Mouse (Mus musculus): Measurements from ENCODE around the gene Ankrd2.

Ankrd2 gene

GRCm38 (mm10) chr19:42016251-42016650, 19.5 kb upstream of the Ankrd2 start:
- no peak for DNase-seq

DNA sequence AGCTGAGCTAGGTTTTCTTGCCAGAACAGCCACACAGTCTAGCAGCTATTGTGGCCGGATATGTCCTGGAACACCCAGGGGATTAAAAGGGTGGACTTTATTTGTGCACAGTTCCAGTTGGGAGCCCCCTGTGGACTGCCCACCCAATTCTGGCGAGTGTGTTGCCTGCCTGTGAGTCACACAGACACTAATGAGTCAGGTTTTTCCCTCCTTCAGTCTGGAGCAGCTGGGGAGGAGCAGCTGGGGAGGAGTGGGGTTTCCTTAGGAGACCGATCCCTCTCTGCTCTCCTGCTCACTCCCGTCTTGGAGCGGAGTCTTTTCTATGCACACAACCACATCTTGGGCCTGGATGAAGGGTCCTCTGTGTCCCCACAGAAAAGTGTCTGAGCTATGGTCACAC, 19.0 kb upstream of the Ankrd2 start:
- no peak for DNase-seq

DNA sequence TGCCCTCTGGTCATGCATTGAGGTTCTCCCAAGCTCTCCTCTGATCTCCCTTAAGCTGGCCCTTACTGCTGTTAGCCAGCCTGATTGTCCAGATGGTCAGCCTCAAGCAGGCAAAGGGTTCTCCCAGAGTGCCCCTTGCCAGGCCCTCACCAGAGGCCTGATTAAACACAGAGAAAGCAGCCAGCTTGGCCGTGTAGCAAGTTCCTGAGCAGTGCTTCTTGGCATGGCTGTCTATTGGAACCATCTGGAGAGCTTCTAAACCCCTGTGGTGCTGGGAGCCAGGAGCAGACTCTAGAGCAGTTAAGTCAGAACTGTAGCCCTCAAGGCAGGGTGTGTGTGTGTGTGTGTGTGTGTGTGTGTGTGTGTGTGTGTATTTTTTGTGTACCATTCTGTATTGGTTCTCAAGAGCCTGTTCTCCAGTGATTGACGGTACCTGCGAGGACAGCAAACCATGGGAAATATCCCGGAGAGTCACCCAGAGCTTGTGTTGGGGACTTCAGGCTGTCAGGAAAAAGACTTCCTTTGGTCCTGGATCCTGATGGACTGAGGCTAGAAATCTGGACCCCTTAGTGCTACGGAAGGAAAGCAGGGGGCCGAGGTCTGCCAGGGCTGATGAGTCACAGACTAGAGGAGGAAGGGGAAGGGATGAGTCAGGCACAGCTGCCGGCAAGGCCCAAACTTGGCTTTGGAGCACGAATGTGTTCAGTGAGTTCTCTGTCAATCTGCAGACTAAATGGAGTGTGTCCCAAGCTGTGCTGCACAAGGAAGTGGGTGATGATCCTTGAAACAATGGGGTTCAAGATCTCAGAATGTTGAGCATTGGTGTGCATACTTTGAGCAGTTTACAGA, 18.2 kb upstream of the Ankrd2 start:
- DNase-seq, result peak; percentile 58

DNA sequence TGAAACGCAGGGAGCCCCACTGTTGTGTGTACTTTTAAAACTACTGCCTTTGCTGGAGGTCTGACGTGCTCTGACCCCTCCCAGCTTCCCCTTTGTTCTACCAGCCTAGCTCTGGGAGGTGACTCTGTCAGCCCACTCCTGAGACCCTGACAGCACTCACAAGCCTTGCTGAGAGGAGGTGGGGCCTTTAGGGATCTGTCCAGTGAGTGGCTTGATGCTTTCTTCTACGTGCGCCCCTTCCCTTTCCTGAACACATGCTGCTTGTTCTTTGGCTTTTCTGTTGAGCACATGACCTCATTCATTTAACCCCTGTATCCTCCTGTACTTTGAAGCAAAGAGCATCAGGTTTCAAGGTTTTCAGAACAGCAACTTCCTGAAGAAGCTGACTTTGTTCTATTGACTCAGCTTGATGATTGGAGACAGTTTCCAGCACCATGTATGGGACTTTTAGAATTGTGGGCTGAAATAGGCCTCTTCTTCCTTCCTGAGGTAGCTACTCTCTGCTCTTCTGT, 16.7 kb upstream of the Ankrd2 start:
- no peak for DNase-seq

- DNase-seq, result no peak
Observed at GRCm38 (mm10) chr19:42021681-42022541, 13.9 kb upstream of the Ankrd2 start.

GRCm38 (mm10) chr19:42022542-42022848, 13.3 kb upstream of the Ankrd2 start:
- no peak for DNase-seq

DNA sequence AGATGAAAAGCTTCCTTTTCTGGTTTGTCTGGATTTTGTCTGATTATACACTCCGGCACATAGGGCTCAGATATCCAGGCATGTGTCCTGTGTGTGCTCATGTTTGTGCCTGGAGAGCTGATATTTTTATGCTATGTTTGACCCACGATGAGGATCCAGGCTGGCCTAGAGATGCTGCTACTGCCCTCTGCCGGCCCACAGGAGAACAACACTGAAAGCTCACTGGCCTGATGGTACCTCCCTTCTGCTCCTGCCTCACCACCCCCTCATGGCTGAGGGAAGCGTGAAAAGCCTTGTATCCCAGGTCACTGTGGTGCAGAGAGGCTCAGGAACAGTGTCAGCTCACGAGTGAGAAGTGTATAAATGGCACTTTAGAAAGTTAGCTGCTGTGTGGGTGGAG, 9.6 kb upstream of the Ankrd2 start:
- peak; percentile 86 for DNase-seq

DNA sequence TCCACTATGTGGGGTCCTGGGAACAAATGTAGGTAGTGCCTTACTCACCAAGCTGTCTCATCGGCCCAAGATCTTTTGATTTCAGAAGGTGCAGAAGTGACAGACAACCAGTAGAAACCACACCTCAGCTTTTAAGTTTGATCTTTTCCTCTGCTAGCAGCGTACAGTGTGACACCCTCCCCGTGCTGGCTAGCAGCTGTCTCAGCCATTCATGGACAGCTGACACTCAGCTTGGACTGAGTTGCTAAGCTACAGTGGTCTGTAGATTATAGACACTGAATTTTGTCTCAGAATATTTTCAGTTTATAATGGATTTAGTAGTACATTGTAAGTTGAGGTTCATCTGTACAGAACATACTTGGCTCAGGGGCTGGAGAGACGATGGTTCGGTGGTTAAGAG, 4.7 kb upstream of the Ankrd2 start:
- no peak for DNase-seq

DNA sequence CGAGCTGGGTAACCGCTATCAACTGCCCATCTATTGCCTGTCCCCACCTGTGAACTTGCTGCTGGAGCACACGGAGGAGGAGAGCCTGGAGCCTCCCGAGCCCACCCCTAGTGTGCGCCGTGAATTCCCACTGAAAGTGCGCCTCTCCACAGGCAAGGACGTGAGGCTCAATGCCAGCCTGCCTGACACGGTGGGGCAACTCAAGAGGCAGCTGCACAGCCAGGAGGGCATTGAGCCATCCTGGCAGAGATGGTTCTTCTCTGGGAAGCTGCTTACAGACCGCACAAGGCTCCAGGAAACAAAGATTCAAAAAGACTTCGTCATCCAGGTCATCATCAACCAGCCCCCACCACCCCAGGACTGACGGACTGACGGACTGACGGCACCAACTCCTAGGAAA, 2.2 kb upstream of the Ankrd2 start:
- DNase-seq, result no peak

GRCm38 (mm10) chr19:42034146-42034775, 1.5 kb upstream of the Ankrd2 start:
- DNase-seq, result no peak

GRCm38 (mm10) chr19:42034881-42035455, 832 bp upstream of the Ankrd2 start:
- DNase-seq, result no peak

DNA sequence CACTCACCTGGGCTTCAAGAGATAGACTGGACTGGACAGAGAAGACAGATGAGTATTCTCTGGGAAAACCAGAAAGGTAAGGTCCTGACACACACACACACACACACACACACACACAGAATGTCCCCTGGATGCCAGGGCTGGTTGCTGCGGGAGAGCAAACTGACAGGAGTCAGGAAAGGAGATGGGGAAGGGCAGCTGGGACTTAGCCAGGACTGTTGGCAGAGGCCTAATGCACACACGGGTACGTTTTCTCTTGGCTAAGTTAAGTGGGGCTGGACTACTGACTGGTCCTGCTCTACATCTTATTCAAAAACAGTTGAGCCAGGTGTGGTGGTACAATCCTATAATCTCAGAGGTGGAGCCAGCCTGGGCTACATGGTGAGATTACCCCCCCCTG, 557 bp downstream of the Ankrd2 start:
- DNase-seq, result no peak

GRCm38 (mm10) chr19:42037167-42037702, 1.4 kb downstream of the Ankrd2 start:
- DNase-seq, result no peak

- no peak for DNase-seq
Observed at GRCm38 (mm10) chr19:42038310-42038709, 2.5 kb downstream of the Ankrd2 start.

DNA sequence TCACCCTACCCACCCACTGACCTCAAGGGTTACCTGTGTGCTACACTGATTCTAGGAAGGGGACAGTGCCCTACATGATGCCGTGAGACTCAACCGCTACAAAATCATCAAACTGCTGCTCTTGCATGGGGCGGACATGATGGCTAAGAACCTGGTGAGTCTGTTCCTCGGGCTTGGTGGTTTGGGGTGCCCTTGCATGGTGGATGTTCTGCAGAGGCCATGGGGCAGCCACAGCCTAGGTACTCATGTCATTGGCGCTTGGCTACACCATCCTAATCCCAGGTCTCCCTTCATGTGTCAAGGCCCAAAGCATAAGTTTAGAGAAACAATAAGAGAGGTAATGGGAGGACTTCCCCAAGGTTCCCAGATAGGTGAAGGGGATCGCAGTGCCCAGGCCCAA, 8.2 kb downstream of the Ankrd2 start:
- no peak for DNase-seq

DNA sequence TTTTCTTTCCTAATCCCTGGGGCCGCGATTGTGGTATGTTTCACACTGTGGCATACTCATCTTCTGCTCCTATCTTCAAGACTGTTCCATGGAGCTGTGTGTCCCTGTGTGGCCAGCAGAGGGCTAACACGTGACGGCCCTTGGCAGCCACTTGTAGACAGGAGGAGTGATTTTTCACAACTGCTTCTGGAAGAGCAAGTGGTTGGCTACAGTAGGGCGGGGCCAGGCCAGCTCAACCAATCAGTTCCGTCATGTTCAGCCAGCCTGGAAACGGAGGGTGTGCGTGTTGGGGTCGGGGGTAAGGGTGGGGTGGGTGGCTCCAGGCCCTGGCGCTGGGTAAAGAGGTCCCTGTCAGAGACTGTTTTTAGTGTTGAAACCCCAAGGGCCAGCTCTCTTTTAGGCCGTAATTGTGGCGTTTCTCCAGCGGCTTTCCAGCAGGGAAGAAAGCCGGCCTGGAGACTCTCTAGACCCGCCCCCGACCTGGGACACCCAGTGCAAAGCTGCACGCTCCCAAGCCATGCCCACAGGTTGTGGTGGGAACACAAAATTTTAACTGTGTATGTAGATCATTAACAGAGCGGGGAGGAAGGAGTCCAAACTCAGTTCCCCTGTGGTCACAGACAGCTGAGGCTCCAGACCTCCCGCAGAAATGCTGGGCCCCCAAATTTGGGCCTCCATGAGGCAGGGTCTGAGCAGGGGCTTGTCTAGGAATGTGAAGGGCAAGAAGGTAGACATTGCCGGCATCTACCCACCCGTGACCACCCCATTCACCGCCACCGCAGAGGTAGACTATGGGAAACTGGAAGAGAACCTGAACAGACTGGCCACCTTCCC, 9.7 kb downstream of the Ankrd2 start, which contains the start of gene Hoga1:
TSS of gene Hoga1 (plus strand) at position 342 of the 834 bp plus-strand sequence.
- DNase-seq, result peak; percentile 84

- DNase-seq, result no peak
Observed at GRCm38 (mm10) chr19:42050251-42050650, 14.5 kb downstream of the Ankrd2 start.

- DNase-seq, result no peak
Observed at GRCm38 (mm10) chr19:42051351-42051750, 15.6 kb downstream of the Ankrd2 start.

DNA sequence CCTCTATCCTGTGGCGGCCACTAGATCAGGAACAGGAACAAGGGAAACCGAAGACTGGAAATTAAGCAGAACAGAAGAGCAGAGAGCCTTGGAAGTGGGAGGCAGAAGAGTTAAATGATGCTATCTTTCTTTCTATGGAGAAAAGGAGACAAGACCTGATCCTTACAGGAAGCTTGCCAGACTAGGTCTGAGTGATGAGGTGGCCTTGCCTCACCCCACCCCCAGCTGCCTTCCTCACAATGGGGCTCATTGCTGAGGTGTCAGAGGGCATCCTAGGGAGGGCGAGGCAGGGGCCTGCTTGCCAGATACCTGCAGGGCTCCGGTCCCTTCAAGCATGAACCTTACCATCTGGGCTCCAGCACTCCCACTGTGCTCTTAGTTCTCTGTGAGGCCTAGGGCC, 16.1 kb downstream of the Ankrd2 start, which contains the start of gene 4933411K16Rik:
TSS of gene 4933411K16Rik (plus strand) at position 301 of the 400 bp plus-strand sequence.
- DNase-seq, result no peak

DNA sequence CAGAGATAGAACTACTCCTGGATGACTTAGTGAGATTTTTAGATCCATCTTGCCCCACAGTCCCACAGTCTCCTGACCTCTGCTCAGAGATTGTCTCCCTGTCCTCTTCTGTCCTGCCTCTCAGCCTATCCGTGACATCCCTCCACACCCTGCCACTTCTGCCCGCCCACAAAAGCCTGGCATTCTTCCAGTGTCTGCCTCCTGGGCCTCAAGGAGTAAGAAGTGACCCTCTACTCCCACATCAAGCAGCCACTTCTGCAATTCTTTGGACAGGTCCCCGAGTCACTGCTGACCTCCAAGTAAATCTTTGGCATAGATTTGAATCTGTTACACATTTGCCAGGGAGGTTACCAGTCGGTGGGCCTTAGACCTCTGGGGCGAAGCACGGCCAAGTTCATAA, 18.5 kb downstream of the Ankrd2 start:
- peak; percentile 49 for DNase-seq

GRCm38 (mm10) chr19:42055881-42056280, 20.1 kb downstream of the Ankrd2 start:
- no peak for DNase-seq
